Mouse (Mus musculus) neural tube, embryonic 15.5 days (tissue): Measurements from ENCODE around the gene Slc2a10. TPM values are rescaled to one million over a fixed set of nuclear protein-coding genes. Genes with fewer than 3 reads are reported as not detected.

Experiments used
- ATAC-seq: fragments of 200-750 bp; cut with Nextera tagmentation; 2 replicates; pipeline ENCODE4 v1.8.0; 2017; ENCODE audit warnings: mild to moderate bottlenecking, moderate TSS enrichment, moderate library complexity; ENCODE audit not compliant: low FRiP score
- H3K27ac ChIP-seq: fragments of 300-500 bp; sonication (generic); replicated peaks from 2 replicates; pipeline ENCODE4 v1.5.1; 2015; ENCODE audit warnings: mild to moderate bottlenecking, inconsistent platforms
- H3K27me3 ChIP-seq: fragments of 300-500 bp; sonication (generic); replicated peaks from 2 replicates; pipeline ENCODE4 v1.6.1; 2015; ENCODE audit warnings: inconsistent platforms
- H3K36me3 ChIP-seq: fragments of 300-500 bp; sonication (generic); 2 replicates; pipeline ENCODE4 v1.6.1; 2015; ENCODE audit warnings: inconsistent platforms
- H3K4me1 ChIP-seq: fragments of 300-500 bp; sonication (generic); 2 replicates; pipeline ENCODE4 v1.6.1; 2015; ENCODE audit warnings: inconsistent platforms
- H3K4me2 ChIP-seq: fragments of 300-500 bp; sonication (generic); 2 replicates; pipeline ENCODE4 v1.6.1; 2015; ENCODE audit warnings: inconsistent platforms, mild to moderate bottlenecking, moderate library complexity
- H3K4me3 ChIP-seq: fragments of 300-500 bp; sonication (generic); replicated peaks from 2 replicates; pipeline ENCODE4 v1.5.1; 2015; ENCODE audit warnings: mild to moderate bottlenecking, inconsistent platforms
- H3K9ac ChIP-seq: fragments of 300-500 bp; sonication (generic); replicated peaks from 2 replicates; pipeline ENCODE4 v1.6.1; 2015; ENCODE audit warnings: mild to moderate bottlenecking, inconsistent platforms
- H3K9me3 ChIP-seq: fragments of 300-500 bp; sonication (generic); replicated peaks from 2 replicates; pipeline ENCODE4 v1.6.1; 2016; ENCODE audit warnings: inconsistent platforms
- WGBS: fragments of 180-500 bp; shearing (Covaris S2); methylation state at CpG from one replicate; pipeline ENCODE4 v1.1.7; 2015; ENCODE audit warnings: mixed read lengths; 5-methylcytosine and 5-hydroxymethylcytosine counted together
- polyA plus RNA-seq: library from polyadenylated mRNA; unstranded; fragments of >200 nt; fragmentation: Nextera tagmentation; extraction: Ambion mirVana; gene quantifications from 2 replicates; pipeline ENCODE4 v1.2.1, GENCODE M21; 2015

Gene Slc2a10
- polyA plus RNA-seq, 1 experiment from 2014 or later, result 2.3 TPM

DNA sequence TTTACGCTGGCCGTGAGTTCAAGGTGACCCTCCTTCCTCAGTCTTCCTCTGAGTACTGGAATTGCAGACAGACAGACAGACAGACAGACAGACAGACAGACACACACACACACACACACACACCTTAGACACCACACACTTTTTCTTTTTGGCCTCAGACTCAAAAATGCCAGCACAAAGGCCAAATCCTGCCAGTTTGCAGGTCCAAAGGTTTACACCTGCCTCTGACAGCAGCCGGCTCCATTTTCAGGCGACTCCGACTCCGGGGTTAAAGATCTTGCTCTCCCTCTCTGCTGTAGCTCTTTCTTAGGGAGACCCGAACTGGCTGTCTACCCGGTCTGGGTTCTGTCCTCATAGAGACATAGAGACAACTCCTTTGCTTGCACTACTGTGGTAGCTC is 60.5 kb downstream of the Slc2a10 start:
- no peak for ATAC-seq
- WGBS, result 57% methylated on average over 8 of the region's 8 CpGs
- H3K9ac ChIP-seq, result no peak overlapping the region
- H3K36me3 ChIP-seq, result no peaks in the 10 kb centered on the region
- no peaks in the 10 kb centered on the region for H3K9me3 ChIP-seq
- no peak overlapping the region for H3K4me2 ChIP-seq
- H3K4me3 ChIP-seq, result no peak overlapping the region
- no peaks in the 10 kb centered on the region; the same call in 1 of the 2 replicates for H3K27me3 ChIP-seq
- H3K4me1 ChIP-seq, result peaks cover 19% of the 10 kb centered on the region
- no peak overlapping the region for H3K27ac ChIP-seq

GRCm38 (mm10) chr2:165564620-165565019 is 61.0 kb downstream of the Slc2a10 start:
- no peak overlapping the region for H3K9ac ChIP-seq
- H3K27me3 ChIP-seq, result no peaks in the 10 kb centered on the region; the same call in 1 of the 2 replicates
- no peaks in the 10 kb centered on the region for H3K36me3 ChIP-seq
- no peak overlapping the region for H3K4me2 ChIP-seq
- 15% methylated on average over 6 of the region's 6 CpGs for whole genome bisulfite sequencing
- no peak overlapping the region for H3K27ac ChIP-seq
- H3K4me3 ChIP-seq, result no peak overlapping the region
- ATAC-seq, result no peak
- H3K4me1 ChIP-seq, result peaks cover 17% of the 10 kb centered on the region
- no peaks in the 10 kb centered on the region for H3K9me3 ChIP-seq

DNA sequence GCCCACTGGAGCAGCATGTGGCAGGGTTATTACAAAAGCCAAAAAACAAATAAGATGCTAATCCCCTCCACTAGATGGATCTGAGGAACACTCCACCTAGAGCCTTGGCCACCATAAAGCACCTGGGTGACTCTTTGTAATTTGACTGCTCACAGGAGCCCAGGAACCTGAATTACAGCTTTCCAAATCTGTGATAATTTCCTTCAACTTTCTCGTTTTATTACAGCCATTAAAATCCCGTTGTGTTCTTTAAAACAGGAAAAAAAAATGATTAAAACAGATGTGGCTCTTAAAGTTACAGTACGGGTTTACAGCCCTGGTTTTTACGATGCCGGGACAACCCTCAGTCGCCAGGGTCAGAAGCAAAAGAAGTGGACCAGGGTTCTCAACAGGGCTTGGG is 63.3 kb downstream of the Slc2a10 start:
- no peak for ATAC-seq
- WGBS, result 39% methylated on average over 6 of the region's 6 CpGs
- Histone ChIP-seq H3K27me3 (no peaks in the 10 kb centered on the region), H3K9me3 (no peaks in the 10 kb centered on the region), H3K27ac (no peak overlapping the region), H3K4me2 (no peak overlapping the region), H3K36me3 (no peaks in the 10 kb centered on the region), H3K9ac (no peak overlapping the region), H3K4me3 (no peak overlapping the region), H3K4me1 (peaks cover 17% of the 10 kb centered on the region)

GRCm38 (mm10) chr2:165567820-165568219 is 64.2 kb downstream of the Slc2a10 start:
- Histone ChIP-seq H3K4me3 (no peak overlapping the region), H3K4me1 (peaks cover 17% of the 10 kb centered on the region), H3K4me2 (no peak overlapping the region), H3K36me3 (no peaks in the 10 kb centered on the region), H3K9me3 (no peaks in the 10 kb centered on the region), H3K27ac (no peak overlapping the region), H3K9ac (no peak overlapping the region), H3K27me3 (no peaks in the 10 kb centered on the region)
- ATAC-seq, result no peak
- 67% methylated on average over 9 of the region's 9 CpGs for WGBS

DNA sequence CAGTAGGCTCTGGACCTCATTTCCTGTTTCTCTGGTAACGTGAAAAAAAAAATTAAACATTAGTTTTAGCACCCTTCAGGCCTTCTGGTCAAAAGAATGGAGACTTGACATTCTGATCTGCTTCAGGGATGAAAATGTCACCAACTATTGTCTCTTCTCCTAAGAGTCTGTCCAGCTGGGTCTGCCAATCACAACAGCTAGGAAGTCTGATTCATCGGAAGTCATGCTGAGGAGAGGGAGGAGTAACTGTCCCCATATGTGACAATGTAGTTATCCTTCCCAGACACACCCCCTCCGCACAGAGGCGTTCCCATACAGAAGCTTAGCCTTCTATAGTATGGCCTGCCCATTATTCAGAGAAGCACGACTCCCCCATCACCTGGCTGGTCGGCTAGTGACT is 65.3 kb downstream of the Slc2a10 start:
- Histone ChIP-seq H3K4me3 (no peak overlapping the region), H3K4me2 (no peak overlapping the region), H3K27me3 (no peaks in the 10 kb centered on the region), H3K9ac (no peak overlapping the region), H3K36me3 (no peaks in the 10 kb centered on the region), H3K27ac (no peak overlapping the region), H3K4me1 (0 out of 2 replicates have a peak, but pooled peaks cover 7% of the 10 kb centered on the region), H3K9me3 (no peaks in the 10 kb centered on the region)
- ATAC-seq, result no peak
- WGBS, result 65% methylated on average over 6 of the region's 6 CpGs

Other genes starting within 250 kb of the Slc2a10 start
- 65.6 and 68.3 TPM in 2 replicates for gene Slc35c2, start 215.9 kb upstream of the Slc2a10 start, polyA plus RNA-seq
- gene Elmo2, start 177.3 kb upstream of the Slc2a10 start, polyA plus RNA-seq, result 85.1 and 89.1 TPM in 2 replicates
- 3.8 and 4.7 TPM in 2 replicates for gene Zfp663, start 135.1 kb upstream of the Slc2a10 start, polyA plus RNA-seq
- gene Zfp334, start 115.5 kb upstream of the Slc2a10 start, polyA plus RNA-seq, result 7.2 and 7.4 TPM in 2 replicates
- 0.05 TPM in 1 of 2 replicates, not detected in the other for gene Ocstamp, start 103.4 kb upstream of the Slc2a10 start, polyA plus RNA-seq
- 2.8 and 3.5 TPM in 2 replicates for gene Slc13a3, start 30.6 kb upstream of the Slc2a10 start, polyA plus RNA-seq
- 34.0 and 35.5 TPM in 2 replicates for gene Trp53rka, start 10.5 kb upstream of the Slc2a10 start, polyA plus RNA-seq
- 5.2 and 11.3 TPM in 2 replicates for gene Eya2, start 91.2 kb downstream of the Slc2a10 start, polyA plus RNA-seq